Mouse (Mus musculus) cerebellum, adult 2 months (tissue): ENCODE results near the gene Ppfibp1.

ENCODE experiments used
- CTCF ChIP-seq: fragments of 200-500 bp; IDR thresholded peaks from 2 replicates; pipeline ENCODE4 v1.5.1; 2011; ENCODE audit warnings: low read depth, mild to moderate bottlenecking, control low read depth, low read length, moderate library complexity, borderline replicate concordance; ENCODE audit not compliant: insufficient read depth
- POLR2A ChIP-seq: fragments of 200-500 bp; IDR thresholded peaks from 2 replicates; pipeline ENCODE4 v1.6.1; 2011; ENCODE audit warnings: low read length, control low read depth, borderline replicate concordance; ENCODE audit not compliant: insufficient read depth

DNA sequence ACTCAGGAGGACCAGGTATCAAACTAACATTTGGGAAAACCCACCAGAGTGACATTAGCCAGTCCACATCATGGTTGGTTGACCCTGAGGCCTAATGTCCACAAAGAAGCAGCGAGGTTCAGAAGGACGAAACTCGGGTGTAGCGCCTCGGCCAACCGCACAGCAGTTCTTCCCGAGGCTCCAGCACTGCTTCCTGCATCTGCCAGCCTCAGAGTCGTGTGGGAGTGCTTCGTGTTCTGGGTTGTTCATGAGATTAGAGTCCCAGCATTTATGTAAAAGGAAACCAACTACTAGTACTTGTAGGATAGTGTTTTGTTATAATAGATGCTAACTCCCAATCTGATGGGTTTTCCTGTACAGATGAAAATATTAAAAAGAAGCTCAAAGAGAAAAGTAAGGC lies 111.0 kb downstream of the Ppfibp1 start:
- TF ChIP-seq POLR2A, result no peak
- TF ChIP-seq CTCF, result no peak
